Mouse (Mus musculus) brain, embryonic 14.5 days (tissue): ENCODE data around the gene Rbm42. TPM values are rescaled to one million over a fixed set of nuclear protein-coding genes. Genes with fewer than 3 reads are reported as not detected.

ENCODE experiments used
- DNase-seq: peaks from one replicate; pipeline ENCODE4 v3.0.0-alpha.2; 2011; ENCODE audit warnings: low read depth
- CTCF ChIP-seq: fragments of 200-500 bp; IDR thresholded peaks from 2 replicates; pipeline ENCODE4 v1.5.1; 2012; ENCODE audit warnings: inconsistent platforms, mild to moderate bottlenecking, moderate library complexity, borderline replicate concordance; ENCODE audit not compliant: insufficient read depth, insufficient read length; ENCODE audit errors: extremely low read depth
- POLR2A ChIP-seq: fragments of 200-500 bp; IDR thresholded peaks from 2 replicates; pipeline ENCODE4 v1.6.1; 2012; ENCODE audit warnings: mild to moderate bottlenecking, inconsistent platforms, borderline replicate concordance; ENCODE audit not compliant: poor library complexity, insufficient read depth, insufficient read length, severe bottlenecking; ENCODE audit errors: extremely low read depth
- polyA plus RNA-seq: library from polyadenylated mRNA; depleted of rRNA; stranded (reverse); fragments of >200 nt; gene quantifications from 2 replicates; pipeline ENCODE4 v1.2.3, GENCODE M21; 2012

Gene Rbm42
- polyA plus RNA-seq, 1 experiment: 91.6 TPM

DNA sequence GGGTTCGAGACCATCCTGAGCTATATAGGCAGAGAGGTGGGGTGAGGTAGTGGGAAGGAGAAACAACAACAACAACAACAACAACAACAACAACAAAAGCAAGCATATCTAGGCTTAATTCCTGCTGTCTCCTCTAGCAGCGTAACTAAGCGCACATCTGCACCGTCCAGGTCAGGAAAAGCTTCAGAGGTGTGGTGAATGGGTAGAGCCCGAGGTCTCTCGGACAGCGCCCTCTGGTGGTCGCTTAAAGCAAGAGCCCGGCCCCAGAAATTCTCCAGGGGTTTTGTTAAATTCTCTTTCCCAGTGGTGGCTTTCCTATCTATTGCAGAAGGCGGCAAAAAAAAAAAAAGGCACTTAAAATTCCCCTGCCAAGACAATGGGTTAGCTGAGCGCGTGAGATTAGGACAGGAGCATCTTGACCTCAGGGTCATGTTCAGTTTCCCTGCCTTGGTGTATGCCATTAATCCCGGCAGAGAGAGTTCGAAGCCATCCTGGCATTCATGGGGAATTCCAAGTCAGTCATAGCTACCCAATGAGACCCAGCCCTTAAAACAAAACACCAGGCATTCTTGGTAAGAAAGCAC lies 36.5 kb downstream of the Rbm42 start:
- no peak for TF ChIP-seq POLR2A
- peak; percentile 71 for TF ChIP-seq CTCF
- peak; percentile 50 for DNase-seq

DNA sequence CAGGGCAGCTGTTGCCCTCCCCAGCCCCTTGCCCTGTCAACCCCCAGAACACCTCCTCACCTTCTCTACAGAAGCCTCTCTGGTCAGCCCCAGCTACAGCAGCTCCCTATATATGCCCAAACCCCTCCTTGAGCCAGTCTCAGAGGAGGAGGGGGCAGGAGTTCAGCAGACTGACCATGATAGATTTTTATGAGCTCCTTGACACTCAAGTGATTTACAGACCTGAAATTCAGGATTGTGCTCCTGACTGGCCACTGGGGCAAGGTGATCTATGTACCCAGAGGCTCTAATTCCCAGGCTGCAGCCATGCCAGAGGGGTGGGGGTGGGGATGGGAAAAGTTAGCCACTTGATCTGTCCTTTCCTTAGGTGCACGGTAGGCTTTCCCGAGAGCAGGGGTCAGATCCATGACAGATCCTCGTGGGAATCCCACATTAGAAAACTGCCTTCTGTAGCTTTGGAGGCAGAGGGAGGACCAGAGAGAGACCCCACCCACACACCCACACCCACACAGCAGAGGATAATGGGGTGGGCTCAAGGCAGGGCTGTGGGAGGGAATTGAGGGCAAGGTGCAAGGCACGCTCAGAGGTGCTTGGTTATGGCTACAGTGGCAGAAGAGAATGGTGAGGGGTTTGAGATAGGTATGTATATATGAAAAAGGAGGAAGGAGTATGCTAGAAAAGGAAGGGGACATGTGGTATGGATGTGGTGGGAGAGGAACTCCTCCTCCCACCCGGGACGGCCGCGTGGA lies 37.3 kb downstream of the Rbm42 start, which contains the start of gene Upk1a:
TSS of gene Upk1a (minus strand) at position 194 of the 749 bp plus-strand sequence.
- DNase-seq: no peak
- TF ChIP-seq POLR2A (no peak), CTCF (no peak)

DNA sequence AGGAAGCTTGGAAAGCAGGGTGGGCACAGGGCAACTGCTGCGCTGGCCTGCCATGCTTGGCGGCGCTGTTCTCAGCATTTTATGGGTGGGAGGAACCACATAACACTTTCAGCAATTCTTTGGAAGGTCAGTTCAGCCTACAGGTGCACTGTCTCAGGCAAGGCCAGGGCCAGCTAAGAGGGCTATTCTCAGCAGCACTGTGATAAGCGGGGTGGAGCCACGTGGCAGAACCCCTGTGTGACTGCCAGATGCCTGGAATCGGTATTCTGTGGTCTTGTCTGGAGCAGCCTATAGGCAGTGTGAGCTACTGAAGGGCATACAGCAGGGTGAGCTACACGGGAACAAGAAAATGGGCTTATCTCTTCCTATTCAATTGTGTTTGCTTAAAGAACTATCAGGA lies 40.1 kb downstream of the Rbm42 start:
- DNase-seq: no peak
- no peak for TF ChIP-seq POLR2A
- no peak for TF ChIP-seq CTCF

DNA sequence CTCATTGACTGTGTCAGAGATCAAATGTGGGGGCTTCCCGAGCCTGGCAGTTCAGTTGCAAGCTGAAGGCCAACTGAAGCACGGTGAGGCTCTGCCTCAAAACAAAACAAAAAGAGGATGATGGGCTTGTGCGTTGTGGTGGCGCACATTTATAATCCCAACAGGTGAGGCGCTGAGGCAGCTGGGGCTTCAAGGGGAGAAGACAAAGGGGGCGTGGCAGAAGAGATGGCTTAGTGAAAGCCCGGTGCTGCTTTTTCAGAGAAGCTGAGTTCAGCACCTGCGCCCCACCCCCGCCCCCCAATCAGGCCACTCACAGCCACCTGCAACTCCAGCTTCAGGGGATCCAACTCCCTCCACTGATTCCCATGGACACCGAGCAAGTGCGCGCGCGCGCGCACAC lies 41.6 kb downstream of the Rbm42 start:
- no peak for DNase-seq
- no peak for TF ChIP-seq CTCF
- no peak for TF ChIP-seq POLR2A

DNA sequence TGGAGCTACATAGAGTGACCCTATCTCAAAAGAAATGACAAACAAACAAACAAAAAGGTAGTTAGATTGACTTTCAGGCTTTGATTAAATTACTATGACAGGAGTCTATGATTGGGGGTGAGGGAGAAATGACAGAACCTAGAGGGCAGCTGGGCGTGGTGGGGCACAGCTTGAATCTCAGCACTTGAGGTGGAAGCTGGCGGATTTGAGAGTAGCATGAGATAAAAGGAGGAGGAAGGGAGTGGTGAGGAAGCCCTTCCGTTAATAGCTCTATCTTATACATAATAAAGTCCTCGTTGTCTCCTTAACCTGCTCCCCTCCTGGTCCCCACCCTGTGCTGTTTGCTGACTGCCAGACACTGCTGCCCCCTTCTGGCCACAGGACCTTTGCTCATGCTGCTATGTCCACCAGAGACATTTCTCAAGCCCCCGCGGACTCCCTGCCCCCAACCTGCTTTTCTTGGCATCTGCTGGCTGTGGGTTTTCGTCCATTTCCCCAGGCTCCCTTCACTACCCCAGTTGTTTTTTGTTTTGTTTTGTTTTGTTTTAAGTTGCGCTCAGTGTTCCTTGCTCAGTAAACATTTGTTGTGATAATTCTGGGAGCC lies 42.3 kb downstream of the Rbm42 start:
- TF ChIP-seq CTCF: peak; percentile 66
- TF ChIP-seq POLR2A: no peak
- peak; percentile 67 for DNase-seq

DNA sequence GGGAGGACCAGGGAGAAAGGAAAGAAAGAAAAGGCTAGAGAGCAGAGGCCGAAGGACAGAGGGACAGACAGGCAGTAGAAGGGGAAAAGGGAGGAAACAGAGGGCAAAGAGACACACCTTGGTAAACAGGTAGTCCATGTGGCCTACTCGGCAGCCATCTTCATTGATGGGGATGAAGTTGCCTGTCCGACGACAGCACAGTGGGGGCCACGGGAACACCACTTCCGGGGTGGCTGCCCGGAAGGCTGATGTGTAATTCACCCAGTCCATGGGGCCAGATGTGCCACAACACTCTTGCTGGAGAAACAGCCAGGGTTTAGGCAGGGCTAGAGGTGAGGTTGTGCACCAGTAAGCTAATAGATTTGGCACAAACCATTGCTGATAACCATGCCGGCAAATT lies 45.2 kb downstream of the Rbm42 start:
- TF ChIP-seq CTCF (no peak), POLR2A (no peak)

DNA sequence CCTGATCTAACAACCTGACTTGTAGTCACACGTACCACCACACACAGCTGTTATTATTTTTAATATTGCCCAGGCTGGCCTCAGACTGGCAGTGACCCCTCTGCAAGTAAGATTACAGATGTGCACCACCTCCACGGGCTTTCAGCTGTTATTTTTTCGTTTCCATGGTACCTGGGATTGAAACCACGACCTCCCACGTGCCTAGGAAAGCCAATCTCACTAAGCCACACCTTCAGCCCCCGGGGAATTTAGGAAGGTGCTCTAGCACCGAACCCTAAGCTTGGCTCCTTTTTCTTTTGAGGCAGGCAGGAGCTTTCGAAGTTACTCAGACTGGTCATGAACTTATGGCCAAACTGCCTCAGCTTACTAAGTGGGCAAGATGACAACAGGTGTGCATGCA lies 45.7 kb downstream of the Rbm42 start:
- no peak for DNase-seq
- TF ChIP-seq POLR2A (no peak), CTCF (no peak)

More for the DNA sequence above, 45.2 kb downstream of the Rbm42 start:
- no peak for DNase-seq

DNA sequence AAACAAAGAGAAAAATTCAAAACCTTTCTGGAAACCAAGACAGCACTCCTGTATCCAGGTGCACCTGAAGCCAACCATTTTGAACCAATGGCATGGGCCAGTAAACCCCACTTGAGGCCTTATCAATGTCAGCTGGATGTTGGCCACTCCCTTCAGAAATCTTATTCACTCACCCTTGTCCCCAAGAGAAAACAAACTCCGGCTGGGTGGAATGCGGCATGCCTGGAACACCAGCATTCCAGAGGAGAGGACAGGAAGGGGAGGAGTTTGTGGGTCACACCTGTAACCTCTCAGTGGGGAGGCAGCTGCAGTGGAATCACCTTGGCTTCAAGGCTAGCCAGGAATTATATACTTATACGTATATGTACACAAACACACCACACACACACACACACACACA lies 47.5 kb downstream of the Rbm42 start:
- TF ChIP-seq POLR2A: no peak
- TF ChIP-seq CTCF: no peak

DNA sequence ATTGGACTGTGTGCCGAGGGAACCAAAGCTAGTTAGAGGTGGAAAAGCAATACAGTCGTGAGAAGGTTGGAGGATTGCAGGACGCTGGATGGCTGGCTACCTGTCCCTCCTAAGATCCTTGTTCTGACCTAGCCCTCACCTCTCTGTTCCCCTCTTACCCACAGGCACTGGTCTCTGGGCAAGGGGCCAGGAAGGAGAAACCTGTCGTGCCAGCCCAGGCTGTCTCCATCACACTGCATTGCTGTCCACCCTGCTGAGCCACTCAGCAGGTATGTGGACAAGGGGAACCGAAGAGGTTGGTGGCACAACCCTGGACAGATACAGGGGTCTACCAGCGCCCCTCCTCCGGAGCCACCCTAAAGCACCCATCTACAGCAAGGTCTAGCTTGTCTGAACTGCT lies 49.5 kb downstream of the Rbm42 start:
- DNase-seq: no peak
- TF ChIP-seq CTCF (no peak), POLR2A (no peak)

More for the DNA sequence above, 47.5 kb downstream of the Rbm42 start:
- no peak for DNase-seq

DNA sequence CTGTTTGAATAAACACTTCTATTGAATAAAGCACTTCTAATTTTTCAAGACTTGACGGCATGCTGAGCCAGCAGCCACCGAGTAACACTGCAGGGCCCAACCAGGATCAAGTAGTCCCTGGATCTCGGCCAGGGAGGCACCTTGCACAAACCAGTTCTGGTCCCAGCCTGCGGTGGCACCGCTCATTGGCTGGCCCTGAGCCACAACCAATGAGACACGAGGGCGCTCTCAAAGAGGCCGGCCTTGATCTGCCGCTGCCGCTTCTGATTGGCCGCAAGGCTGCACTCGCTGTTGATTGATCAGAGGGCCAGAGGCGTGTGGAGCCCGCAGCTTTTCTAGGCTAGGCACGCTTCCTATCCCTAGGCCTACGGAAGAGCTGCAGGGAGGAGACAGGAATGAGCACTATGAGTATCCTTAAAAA lies 50.2 kb downstream of the Rbm42 start:
- TF ChIP-seq POLR2A: no peak
- no peak for TF ChIP-seq CTCF
- peak; percentile 99 for DNase-seq

DNA sequence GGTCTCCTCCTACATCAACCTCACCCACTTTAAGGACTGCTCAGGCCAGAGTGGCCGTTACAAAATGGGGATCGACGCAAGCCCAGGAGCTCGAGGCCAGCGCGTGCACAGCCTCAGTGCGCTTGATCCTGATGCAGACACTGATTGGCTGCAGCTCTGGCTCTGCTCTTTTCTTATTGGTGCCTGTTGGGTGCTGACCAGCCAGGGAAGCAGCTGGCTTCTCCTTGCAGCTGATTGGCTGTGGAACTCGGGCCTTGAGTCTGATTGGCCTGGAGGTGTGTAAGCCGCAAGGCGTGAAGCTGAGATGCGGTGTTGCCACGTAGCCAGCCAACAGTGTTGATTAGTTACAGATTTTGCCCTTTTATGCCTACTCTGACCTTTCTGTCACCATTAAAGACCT lies 51.3 kb downstream of the Rbm42 start, which contains the start of gene Zbtb32:
TSS of gene Zbtb32 (minus strand) at position 124 of the 400 bp plus-strand sequence.
- no peak for DNase-seq
- TF ChIP-seq POLR2A: no peak
- TF ChIP-seq CTCF: no peak

DNA sequence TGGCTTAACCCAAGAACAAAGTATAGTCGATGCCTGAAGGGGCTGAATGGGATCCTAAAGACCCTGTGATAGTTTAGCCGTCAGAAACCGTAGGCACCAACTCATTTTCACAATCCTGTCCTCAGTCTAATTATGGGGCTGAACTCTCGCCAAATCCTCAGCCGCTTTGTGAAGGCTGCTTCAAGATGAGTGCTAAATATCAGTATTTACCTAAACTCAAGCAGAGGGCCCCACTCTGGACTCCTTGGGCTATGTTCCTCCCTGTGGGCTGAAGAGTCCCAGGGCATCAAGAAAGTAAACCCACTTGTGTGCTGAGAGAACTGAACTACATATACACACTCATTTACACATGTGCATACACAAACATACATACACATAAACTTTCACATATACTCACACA lies 53.3 kb downstream of the Rbm42 start:
- DNase-seq: no peak
- TF ChIP-seq CTCF: no peak
- TF ChIP-seq POLR2A: no peak

DNA sequence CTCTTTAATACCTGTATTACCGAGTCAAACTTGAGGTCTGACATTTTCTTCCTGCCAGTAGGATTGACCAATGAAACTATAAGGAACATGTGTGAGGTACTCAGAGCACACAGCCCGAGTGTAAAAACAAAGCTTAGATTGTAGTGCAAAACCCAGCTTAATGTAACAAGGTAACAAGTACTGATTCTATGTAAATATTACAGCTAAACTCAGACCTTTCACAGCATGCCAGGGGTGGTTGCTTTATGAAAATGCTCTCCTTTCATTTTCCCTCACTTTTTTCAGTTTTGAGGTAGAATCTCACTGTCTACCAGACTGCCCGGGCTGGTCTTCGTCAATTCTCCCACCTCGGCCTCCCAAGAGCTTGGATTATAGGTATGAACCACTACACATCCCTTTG lies 54.0 kb downstream of the Rbm42 start:
- no peak for TF ChIP-seq CTCF
- TF ChIP-seq POLR2A: no peak

More for the DNA sequence above, 54.0 kb downstream of the Rbm42 start:
- DNase-seq: no peak
